Mouse (Mus musculus): ENCODE results near the gene Egfl7.

DNA sequence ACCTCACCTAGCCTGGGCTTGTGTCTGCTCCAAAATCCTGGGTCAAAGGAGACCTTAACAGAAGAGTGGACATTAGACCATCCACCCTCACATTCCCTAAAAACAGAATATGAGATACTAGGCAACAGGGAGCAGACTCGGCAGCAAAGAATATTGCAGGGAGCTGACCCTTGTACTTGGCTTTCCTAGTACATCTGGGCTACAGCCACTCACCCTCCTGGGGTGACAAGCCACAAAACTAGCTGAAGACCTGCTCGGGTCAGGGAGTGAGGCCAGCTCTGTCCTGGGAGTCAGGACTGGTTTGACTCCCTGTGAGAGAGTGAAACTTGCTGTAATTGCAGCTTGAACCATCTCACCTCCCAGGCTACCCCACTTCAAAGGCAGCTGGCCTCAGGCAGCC lies 40.3 kb upstream of the Egfl7 start:
- TF ChIP-seq NANOG (IDR thresholded peaks at IDR 0.05; ENCODE audit: borderline replicate concordance, low read length), result no peak
- TF ChIP-seq CTCF (conservative IDR thresholded peaks at IDR 0.05; ENCODE audit: low read length), result no peak

Data from E14TG2a.4 (cell line).